Mouse (Mus musculus) MEL (cell line): Measurements from ENCODE around the gene Fam162b. TPM values are rescaled to one million over a fixed set of nuclear protein-coding genes. Genes with fewer than 3 reads are reported as not detected.

Source experiments
- DNase-seq: peaks from one replicate; pipeline ENCODE4 v3.0.0; 2011; ENCODE audit warnings: low read depth, low spot score
- H3K27ac ChIP-seq: 2 replicates; pipeline ENCODE4 v1.5.1; 2012; ENCODE audit warnings: low read depth, mild to moderate bottlenecking, control low read depth, low read length, moderate library complexity; ENCODE audit not compliant: control insufficient read depth
- H3K27me3 ChIP-seq, 2 experiments: fragments of 150-350 bp in 1 of 2; sonication (generic) in 1 of 2; 2 replicates each; pipeline ENCODE4 v1.6.1; 2012; ENCODE audit warnings: low read length in 2 of 2, mild to moderate bottlenecking in 2 of 2, improper control_type of control experiment in 1 of 2, moderate library complexity in 1 of 2; ENCODE audit not compliant: insufficient read depth in 2 of 2, control insufficient read depth in 1 of 2
- H3K36me3 ChIP-seq, 2 experiments: 2 replicates each; pipeline ENCODE4 v1.6.1; 2012 to 2014; ENCODE audit warnings: low read length in 2 of 2, improper control_type of control experiment in 1 of 2, inconsistent platforms in 1 of 2, mild to moderate bottlenecking in 1 of 2; ENCODE audit not compliant: insufficient read depth in 2 of 2, control insufficient read depth in 1 of 2
- H3K4me1 ChIP-seq, 2 experiments: fragments of 150-350 bp in 1 of 2; sonication (generic) in 1 of 2; 2 replicates each; pipeline ENCODE4 v1.6.1; 2012; ENCODE audit warnings: low read length in 2 of 2, improper control_type of control experiment in 1 of 2, mild to moderate bottlenecking in 1 of 2; ENCODE audit not compliant: insufficient read depth in 2 of 2, control insufficient read depth in 1 of 2
- H3K4me3 ChIP-seq, 2 experiments: fragments of 150-350 bp in 1 of 2; sonication (generic) in 1 of 2; 2 replicates each; pipeline ENCODE4 v1.5.1; 2012; ENCODE audit warnings: low read depth in 2 of 2, low read length in 2 of 2, mild to moderate bottlenecking in 2 of 2, moderate library complexity in 2 of 2, control low read depth in 1 of 2, improper control_type of control experiment in 1 of 2; ENCODE audit not compliant: control insufficient read depth in 1 of 2, insufficient read depth in 1 of 2
- H3K79me2 ChIP-seq: 2 replicates; pipeline ENCODE4 v1.6.1; 2012; ENCODE audit warnings: mild to moderate bottlenecking, low read length, moderate library complexity; ENCODE audit not compliant: control insufficient read depth, poor library complexity, insufficient read depth
- H3K9ac ChIP-seq: 2 replicates; pipeline ENCODE4 v1.6.1; 2012; ENCODE audit warnings: low read depth, mild to moderate bottlenecking, control low read depth, low read length, moderate library complexity; ENCODE audit not compliant: control insufficient read depth, poor library complexity, severe bottlenecking
- H3K9me3 ChIP-seq: fragments of 150-350 bp; sonication (generic); replicated peaks from 2 replicates; pipeline ENCODE4 v1.6.1; 2012; ENCODE audit warnings: mild to moderate bottlenecking, low read length, improper control_type of control experiment, moderate library complexity; ENCODE audit not compliant: insufficient read depth
- BHLHE40 ChIP-seq: IDR thresholded peaks from 2 replicates; pipeline ENCODE4 v1.6.1; 2012; ENCODE audit warnings: low read depth, mild to moderate bottlenecking, inconsistent platforms, low read length, improper control_type of control experiment, borderline replicate concordance
- CTCF ChIP-seq, 3 experiments: IDR thresholded peaks in 2 of 3; conservative IDR thresholded peaks in 1 of 3; 2 replicates each; pipeline ENCODE4 v1.5.1; 2011 to 2012; ENCODE audit warnings: low read length in 3 of 3, low read depth in 2 of 3, mild to moderate bottlenecking in 2 of 3, improper control_type of control experiment in 1 of 3, inconsistent platforms in 1 of 3, mixed read lengths in 1 of 3, moderate library complexity in 1 of 3; ENCODE audit not compliant: control insufficient read depth in 1 of 3, insufficient read depth in 1 of 3, poor library complexity in 1 of 3, severe bottlenecking in 1 of 3
- E2F4 ChIP-seq: IDR thresholded peaks from 2 replicates; pipeline ENCODE4 v1.6.1; 2011; ENCODE audit warnings: low read depth, low read length, improper control_type of control experiment, borderline replicate concordance
- JUND ChIP-seq: IDR thresholded peaks from 2 replicates; pipeline ENCODE4 v1.6.1; 2011; ENCODE audit warnings: low read depth, mild to moderate bottlenecking, improper control_type of control experiment, low read length
- KAT2A ChIP-seq: conservative IDR thresholded peaks from 2 replicates; pipeline ENCODE4 v1.6.1; 2012; ENCODE audit warnings: low read depth, low read length, improper control_type of control experiment, inconsistent platforms
- MAZ ChIP-seq: IDR thresholded peaks from 2 replicates; pipeline ENCODE4 v1.6.1; 2012; ENCODE audit warnings: low read depth, mild to moderate bottlenecking, inconsistent platforms, low read length, improper control_type of control experiment
- MXI1 ChIP-seq: IDR thresholded peaks from 2 replicates; pipeline ENCODE4 v1.6.1; 2011; ENCODE audit warnings: mild to moderate bottlenecking, low read depth, low read length, improper control_type of control experiment
- MYC ChIP-seq: IDR thresholded peaks from 2 replicates; pipeline ENCODE4 v1.6.1; 2011; ENCODE audit warnings: low read depth, mild to moderate bottlenecking, low read length, improper control_type of control experiment, moderate library complexity
- NRF1 ChIP-seq: IDR thresholded peaks from 2 replicates; pipeline ENCODE4 v1.6.1; 2014; ENCODE audit warnings: low read depth, mild to moderate bottlenecking, inconsistent platforms, low read length, improper control_type of control experiment, moderate library complexity; ENCODE audit not compliant: poor library complexity, insufficient read depth, severe bottlenecking
- POLR2A ChIP-seq, 2 experiments: IDR thresholded peaks; 2 replicates each; pipeline ENCODE4 v1.6.1; 2011 to 2012; ENCODE audit warnings: low read length in 2 of 2, mild to moderate bottlenecking in 2 of 2, control low read depth in 1 of 2, improper control_type of control experiment in 1 of 2, low read depth in 1 of 2, moderate library complexity in 1 of 2; ENCODE audit not compliant: control insufficient read depth in 1 of 2, insufficient read depth in 1 of 2, poor library complexity in 1 of 2
- RAD21 ChIP-seq: IDR thresholded peaks from 2 replicates; pipeline ENCODE4 v1.6.1; 2011; ENCODE audit warnings: mild to moderate bottlenecking, low read depth, low read length, improper control_type of control experiment
- RCOR1 ChIP-seq: IDR thresholded peaks from 2 replicates; pipeline ENCODE4 v1.6.1; 2012; ENCODE audit warnings: low read depth, mild to moderate bottlenecking, inconsistent platforms, low read length, improper control_type of control experiment
- TBP ChIP-seq: IDR thresholded peaks from 2 replicates; pipeline ENCODE4 v1.8.0; 2011; ENCODE audit warnings: low read depth, low read length, improper control_type of control experiment
- UBTF ChIP-seq: IDR thresholded peaks from 2 replicates; pipeline ENCODE4 v1.6.1; 2012; ENCODE audit warnings: low read depth, mild to moderate bottlenecking, inconsistent platforms, low read length, improper control_type of control experiment, moderate library complexity, borderline replicate concordance; ENCODE audit not compliant: insufficient read depth
- USF1 ChIP-seq: IDR thresholded peaks from 2 replicates; pipeline ENCODE4 v1.6.1; 2014; ENCODE audit warnings: low read depth, mild to moderate bottlenecking, inconsistent platforms, low read length, improper control_type of control experiment, moderate library complexity
- ZC3H11A ChIP-seq: IDR thresholded peaks from 2 replicates; pipeline ENCODE4 v1.6.1; 2012; ENCODE audit warnings: low read depth, mild to moderate bottlenecking, inconsistent platforms, low read length, improper control_type of control experiment
- ZMIZ1 ChIP-seq: IDR thresholded peaks from 2 replicates; pipeline ENCODE4 v1.6.1; 2012; ENCODE audit warnings: low read depth, mild to moderate bottlenecking, inconsistent platforms, low read length, improper control_type of control experiment, moderate library complexity
- polyA plus RNA-seq, 2 experiments: library from polyadenylated mRNA; stranded (reverse) in 1 of 2; unstranded in 1 of 2; fragments of >175 nt in 1 of 2; fragments of >200 nt in 1 of 2; gene quantifications; 2 replicates each; pipeline versions ENCODE4 v1.2.1 to v1.2.4; 2012; ENCODE audit warnings: low replicate concordance in 2 of 2, low read depth in 1 of 2; ENCODE audit not compliant: insufficient read length in 2 of 2, insufficient read depth in 1 of 2, missing spikeins in 1 of 2
- total RNA-seq: library from RNA; depleted of rRNA; stranded (reverse); fragments of 300-350 nt; gene quantifications from 2 replicates; pipeline ENCODE4 v1.2.3, GENCODE M21; 2012

Gene Fam162b
- total and polyA plus RNA-seq, 3 experiments, result not detected

- no peaks in the 10 kb centered on the region for H3K36me3 ChIP-seq
- H3K9me3 ChIP-seq, result no peaks in the 10 kb centered on the region
- H3K27me3 ChIP-seq, result no peaks in the 10 kb centered on the region
- no peak overlapping the region for H3K9ac ChIP-seq
- no peak overlapping the region for H3K4me3 ChIP-seq
- DNase-seq, result no peak
- H3K4me1 ChIP-seq, result no peaks in the 10 kb centered on the region
- H3K27ac ChIP-seq, result no peak overlapping the region
- TF ChIP-seq KAT2A (no peak), USF1 (no peak), TBP (no peak), RCOR1 (no peak), ZC3H11A (no peak), CTCF (IDR thresholded peaks at IDR 0.05 in 2 of 3, conservative IDR thresholded peaks at IDR 0.05 in 1 of 3; ENCODE audit: control insufficient read depth in 1 of 3, insufficient read depth in 1 of 3, low read depth in 2 of 3, low read length in 3 of 3, poor library complexity in 1 of 3, severe bottlenecking in 1 of 3) (no peak), MAZ (no peak), MYC (no peak)
- H3K79me2 ChIP-seq, result no peaks in the 10 kb centered on the region
Observed at GRCm38 (mm10) chr10:51611969-51612682, 21.8 kb upstream of the Fam162b start.

GRCm38 (mm10) chr10:51609741-51610425 is 19.6 kb upstream of the Fam162b start:
- Histone ChIP-seq H3K9ac (no peak overlapping the region), H3K4me1 (no peaks in the 10 kb centered on the region), H3K4me3 (no peak overlapping the region), H3K27ac (no peak overlapping the region), H3K9me3 (no peaks in the 10 kb centered on the region), H3K79me2 (no peaks in the 10 kb centered on the region), H3K27me3 (no peaks in the 10 kb centered on the region), H3K36me3 (no peaks in the 10 kb centered on the region)
- no peak for DNase-seq
- TF ChIP-seq CTCF (IDR thresholded peaks at IDR 0.05 in 2 of 3, conservative IDR thresholded peaks at IDR 0.05 in 1 of 3; ENCODE audit: control insufficient read depth in 1 of 3, insufficient read depth in 1 of 3, low read depth in 2 of 3, low read length in 3 of 3, poor library complexity in 1 of 3, severe bottlenecking in 1 of 3) (no peak), UBTF (no peak), POLR2A (IDR thresholded peaks at IDR 0.05; ENCODE audit: control insufficient read depth in 1 of 2, insufficient read depth in 1 of 2, low read depth in 1 of 2, low read length in 2 of 2, poor library complexity in 1 of 2) (no peak), RAD21 (no peak), NRF1 (no peak), ZMIZ1 (no peak), BHLHE40 (no peak), MXI1 (no peak), JUND (no peak), ZC3H11A (no peak), E2F4 (no peak), MYC (no peak), TBP (no peak), MAZ (no peak)
